Mouse (Mus musculus): ENCODE data around the gene Cacnb1. TPM values are rescaled to one million over a fixed set of nuclear protein-coding genes. Genes with fewer than 3 reads are reported as not detected.

Gene Cacnb1
- polyA plus RNA-seq, 2 experiments = 21.5 to 51.4 TPM

- no peak overlapping the region for H3K9ac ChIP-seq (ENCODE audit: low read depth, low read length, severe bottlenecking)
- DNase-seq (ENCODE audit: low spot score) (no peak), ATAC-seq (ENCODE audit: low FRiP score, low read depth) (no peak)
- no peak overlapping the region for H3K4me2 ChIP-seq (replicated peaks; ENCODE audit: low read depth, low read length, severe bottlenecking)
- no peaks in the 10 kb centered on the region for H3K9me3 ChIP-seq (ENCODE audit: control insufficient read depth, low read length)
- no peaks in the 10 kb centered on the region for H3K36me3 ChIP-seq (ENCODE audit: control insufficient read depth, insufficient read depth, low read length)
- 76% methylated on average over 8 of the region's 8 CpGs for WGBS
- H3K27me3 ChIP-seq (ENCODE audit: control insufficient read depth, insufficient read depth, low read length) = peaks cover 8% of the 10 kb centered on the region; the same call in 1 of the 2 replicates
- no peak for TF ChIP-seq POLR2A (IDR thresholded peaks at IDR 0.05; ENCODE audit: borderline replicate concordance, extremely low read depth, insufficient read depth, insufficient read length)
- no peak overlapping the region for H3K4me3 ChIP-seq (replicated peaks; ENCODE audit: low read length)
- H3K27ac ChIP-seq (replicated peaks; ENCODE audit: low read depth, low read length) = no peak overlapping the region
- peaks cover 13% of the 10 kb centered on the region; the same call in 1 of the 2 replicates for H3K4me1 ChIP-seq (ENCODE audit: control insufficient read depth, insufficient read depth, low read length)
These were observed 25.4 kb downstream of the Cacnb1 start for GRCm38 (mm10) chr11:97997387-97997960.

DNA sequence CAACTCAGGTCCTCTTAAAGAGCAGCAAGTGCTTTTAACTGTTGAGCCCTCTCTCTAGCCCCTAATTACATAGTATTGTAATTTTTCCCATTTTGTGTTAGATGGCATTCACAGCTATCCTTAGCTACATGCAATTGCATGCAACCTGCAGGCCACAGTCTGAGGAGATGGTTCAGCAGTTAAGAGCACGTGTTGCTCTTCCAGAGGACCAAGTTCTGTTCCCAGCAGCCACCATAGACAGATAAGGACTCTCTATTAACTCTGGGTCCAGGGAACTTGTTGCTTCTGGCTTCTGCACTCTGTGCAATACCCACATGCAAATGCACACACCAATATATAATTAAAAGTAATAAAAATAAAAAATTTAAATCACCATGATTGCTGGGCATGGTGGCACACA lies 26.1 kb downstream of the Cacnb1 start:
- H3K4me3 ChIP-seq (replicated peaks; ENCODE audit: low read length) = no peak overlapping the region
- H3K36me3 ChIP-seq (ENCODE audit: control insufficient read depth, insufficient read depth, low read length) = no peaks in the 10 kb centered on the region
- H3K4me2 ChIP-seq (replicated peaks; ENCODE audit: low read depth, low read length, severe bottlenecking) = no peak overlapping the region
- TF ChIP-seq POLR2A (IDR thresholded peaks at IDR 0.05; ENCODE audit: borderline replicate concordance, extremely low read depth, insufficient read depth, insufficient read length) = no peak
- no peak overlapping the region for H3K9ac ChIP-seq (ENCODE audit: low read depth, low read length, severe bottlenecking)
- H3K9me3 ChIP-seq (ENCODE audit: control insufficient read depth, low read length) = no peaks in the 10 kb centered on the region
- no peak overlapping the region for H3K27ac ChIP-seq (replicated peaks; ENCODE audit: low read depth, low read length)
- WGBS = 82% methylated on average over 1 of the region's 1 CpGs
- H3K27me3 ChIP-seq (ENCODE audit: control insufficient read depth, insufficient read depth, low read length) = peaks cover 5% of the 10 kb centered on the region; the same call in 1 of the 2 replicates
- peaks cover 8% of the 10 kb centered on the region; the same call in 1 of the 2 replicates for H3K4me1 ChIP-seq (ENCODE audit: control insufficient read depth, insufficient read depth, low read length)
- no peak for DNase-seq (ENCODE audit: low spot score)
- ATAC-seq (ENCODE audit: low FRiP score, low read depth) = no peak

DNA sequence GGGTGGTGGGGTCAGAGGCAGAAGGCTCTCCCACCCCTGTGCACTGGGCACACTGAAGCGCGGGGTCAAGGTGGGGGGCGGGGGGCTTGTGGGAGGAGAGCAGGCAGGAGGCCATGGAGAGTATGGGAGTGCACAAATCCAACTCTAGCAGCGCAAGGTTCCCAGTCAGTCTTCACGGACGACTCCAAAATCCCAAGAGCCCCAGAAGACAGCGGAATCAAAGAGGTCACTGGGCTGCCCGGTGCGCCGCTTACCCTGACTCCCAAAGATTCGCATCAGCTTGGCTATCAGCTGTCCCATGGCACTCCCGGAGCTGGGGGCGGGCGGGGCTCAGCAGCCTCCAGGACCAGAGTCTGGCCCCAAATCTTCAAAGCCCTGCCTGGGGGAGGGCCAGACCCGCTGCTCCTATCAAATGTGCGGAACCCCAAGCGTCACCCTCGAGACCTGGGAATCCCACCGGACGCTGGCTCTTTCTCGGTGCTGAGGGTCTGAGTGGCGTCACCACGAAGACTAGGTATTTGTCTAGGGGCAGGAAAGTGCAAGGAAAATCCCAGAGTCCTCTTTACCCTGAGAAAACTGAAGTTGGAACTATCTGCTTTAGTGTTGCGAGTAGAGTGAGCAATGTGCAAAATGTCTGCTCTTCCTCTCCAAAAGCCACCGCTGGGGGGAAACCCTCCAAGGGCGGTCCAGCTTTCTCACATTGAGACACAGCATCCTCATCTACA lies 27.1 kb downstream of the Cacnb1 start, which contains the start of gene Arl5c:
Gene Arl5c (minus strand): TSS at position 618 of the 725 bp plus-strand sequence.
- Histone ChIP-seq H3K27me3 (ENCODE audit: control insufficient read depth, insufficient read depth, low read length) (no peaks in the 10 kb centered on the region), H3K9me3 (ENCODE audit: control insufficient read depth, low read length) (no peaks in the 10 kb centered on the region), H3K9ac (ENCODE audit: low read depth, low read length, severe bottlenecking) (peak within 1 kb of the TSS; percentile 56), H3K27ac (replicated peaks; ENCODE audit: low read depth, low read length) (no peak within 1 kb of the TSS), H3K4me2 (replicated peaks; ENCODE audit: low read depth, low read length, severe bottlenecking) (peak within 1 kb of the TSS; percentile 94), H3K4me3 (replicated peaks; ENCODE audit: low read length) (peak within 1 kb of the TSS; percentile 47), H3K4me1 (ENCODE audit: control insufficient read depth, insufficient read depth, low read length) (peaks cover 8% of the 10 kb centered on the region; the same call in 1 of the 2 replicates), H3K36me3 (ENCODE audit: control insufficient read depth, insufficient read depth, low read length) (no peaks in the 10 kb centered on the region)
- peak; percentile 66 for ATAC-seq (ENCODE audit: low FRiP score, low read depth)
- DNase-seq (ENCODE audit: low spot score) = peak; percentile 48
- no peak for TF ChIP-seq POLR2A (IDR thresholded peaks at IDR 0.05; ENCODE audit: borderline replicate concordance, extremely low read depth, insufficient read depth, insufficient read length)
- under 1% methylated on average over 25 of the region's 26 CpGs for WGBS

DNA sequence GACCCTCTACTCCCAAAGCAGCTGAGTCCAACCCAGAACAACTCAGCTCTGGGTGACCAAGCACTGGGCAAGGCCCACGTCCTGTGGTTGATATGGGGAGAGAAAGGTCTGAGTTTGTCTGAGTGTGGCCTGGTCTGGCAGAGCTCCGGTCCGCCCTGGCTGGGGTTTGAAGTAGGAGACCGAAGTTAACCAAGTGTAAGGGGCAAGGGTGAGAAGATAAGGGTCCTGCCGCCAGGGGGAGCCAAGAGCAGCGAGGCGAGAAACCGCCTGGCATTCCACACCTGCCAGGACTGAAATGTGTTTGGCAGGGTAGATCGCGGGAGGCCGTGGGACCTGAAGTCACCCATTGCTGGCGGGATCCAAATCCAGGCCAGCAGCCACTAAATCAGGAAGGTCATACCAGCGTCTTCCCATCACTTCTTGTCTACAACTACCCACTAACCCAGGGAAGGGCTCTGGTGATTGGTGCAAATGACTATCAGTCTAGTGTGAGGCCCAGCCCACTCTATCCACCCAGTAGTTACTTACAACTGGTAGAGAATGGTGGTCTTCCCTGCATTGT lies 28.2 kb downstream of the Cacnb1 start:
- no peaks in the 10 kb centered on the region for H3K27me3 ChIP-seq (ENCODE audit: control insufficient read depth, insufficient read depth, low read length)

GRCm38 (mm10) chr11:97988530-97989096 lies 34.2 kb downstream of the Cacnb1 start:
- no peaks in the 10 kb centered on the region for H3K9me3 ChIP-seq (ENCODE audit: control insufficient read depth, low read length)
- peak overlapping the region; percentile 86 for H3K4me3 ChIP-seq (replicated peaks; ENCODE audit: low read length)
- no peak for TF ChIP-seq POLR2A (IDR thresholded peaks at IDR 0.05; ENCODE audit: borderline replicate concordance, extremely low read depth, insufficient read depth, insufficient read length)
- peak; percentile 87 for ATAC-seq (ENCODE audit: low FRiP score, low read depth)
- DNase-seq (ENCODE audit: low spot score) = peak; percentile 94
- H3K9ac ChIP-seq (ENCODE audit: low read depth, low read length, severe bottlenecking) = peak overlapping the region; percentile 55
- peaks cover 26% of the 10 kb centered on the region for H3K27me3 ChIP-seq (ENCODE audit: control insufficient read depth, insufficient read depth, low read length)
- WGBS = under 1% methylated on average over 26 of the region's 26 CpGs
- H3K4me2 ChIP-seq (replicated peaks; ENCODE audit: low read depth, low read length, severe bottlenecking) = peak overlapping the region; percentile 57
- H3K4me1 ChIP-seq (ENCODE audit: control insufficient read depth, insufficient read depth, low read length) = 0 out of 2 replicates have a peak, but pooled peaks cover 4% of the 10 kb centered on the region
- H3K36me3 ChIP-seq (ENCODE audit: control insufficient read depth, insufficient read depth, low read length) = no peaks in the 10 kb centered on the region
- peak overlapping the region; percentile 59 for H3K27ac ChIP-seq (replicated peaks; ENCODE audit: low read depth, low read length)

More for the DNA sequence above, 28.2 kb downstream of the Cacnb1 start:
- Histone ChIP-seq H3K9me3 (ENCODE audit: control insufficient read depth, low read length) (no peaks in the 10 kb centered on the region), H3K4me2 (replicated peaks; ENCODE audit: low read depth, low read length, severe bottlenecking) (peak overlapping the region; percentile 94), H3K27ac (replicated peaks; ENCODE audit: low read depth, low read length) (no peak overlapping the region), H3K9ac (ENCODE audit: low read depth, low read length, severe bottlenecking) (peak overlapping the region; percentile 56; the same call in 1 of the 2 replicates), H3K36me3 (ENCODE audit: control insufficient read depth, insufficient read depth, low read length) (no peaks in the 10 kb centered on the region), H3K4me3 (replicated peaks; ENCODE audit: low read length) (peak overlapping the region; percentile 47), H3K4me1 (ENCODE audit: control insufficient read depth, insufficient read depth, low read length) (peaks cover 12% of the 10 kb centered on the region; the same call in 1 of the 2 replicates)
- 10% methylated on average over 13 of the region's 13 CpGs for WGBS
- ATAC-seq (ENCODE audit: low FRiP score, low read depth) (no peak), DNase-seq (ENCODE audit: low spot score) (peak; percentile 69)
- no peak for TF ChIP-seq POLR2A (IDR thresholded peaks at IDR 0.05; ENCODE audit: borderline replicate concordance, extremely low read depth, insufficient read depth, insufficient read length)

Measured in limb, embryonic 14.5 days (tissue).